Mouse (Mus musculus) olfactory bulb, adult 2 months (tissue): ENCODE measurements around the gene Vamp2. TPM values are rescaled to one million over a fixed set of nuclear protein-coding genes. Genes with fewer than 3 reads are reported as not detected.

Experiments
- H3K27ac ChIP-seq: fragments of 200-500 bp; 2 replicates; pipeline ENCODE4 v1.5.1; 2012; ENCODE audit warnings: low read depth, low read length; ENCODE audit not compliant: insufficient read depth
- H3K4me1 ChIP-seq: fragments of 200-500 bp; 2 replicates; pipeline ENCODE4 v1.6.1; 2012; ENCODE audit warnings: low read length; ENCODE audit not compliant: control insufficient read depth, insufficient read depth
- H3K4me3 ChIP-seq: fragments of 200-500 bp; 2 replicates; pipeline ENCODE4 v1.5.1; 2012; ENCODE audit warnings: mild to moderate bottlenecking, low read depth, low read length, moderate library complexity; ENCODE audit not compliant: insufficient read depth
- CTCF ChIP-seq: fragments of 200-500 bp; IDR thresholded peaks from 2 replicates; pipeline ENCODE4 v1.5.1; 2012; ENCODE audit warnings: low read depth, mild to moderate bottlenecking, low read length, moderate library complexity; ENCODE audit not compliant: insufficient read depth
- POLR2A ChIP-seq: fragments of 200-500 bp; IDR thresholded peaks from 2 replicates; pipeline ENCODE4 v1.6.1; 2012; ENCODE audit warnings: mild to moderate bottlenecking, low read depth, low read length, moderate library complexity; ENCODE audit not compliant: insufficient read depth
- WGBS: fragments of 180-500 bp; shearing (Covaris S2); methylation state at CpG from one replicate; pipeline ENCODE4 v1.1.7; 2018; 5-methylcytosine and 5-hydroxymethylcytosine counted together
- polyA plus RNA-seq: library from polyadenylated mRNA; stranded (reverse); fragments of >200 nt; gene quantifications from 2 replicates; pipeline ENCODE4 v1.2.4, GENCODE M21; 2012; ENCODE audit warnings: low replicate concordance; ENCODE audit not compliant: missing spikeins, insufficient read depth, insufficient read length

Vamp2 gene
- polyA plus RNA-seq, 1 experiment: 348 TPM

GRCm38 (mm10) chr11:69053848-69054247 lies 34.4 kb upstream of the Vamp2 start:
- no peak overlapping the region for H3K27ac ChIP-seq
- no peak overlapping the region for H3K4me3 ChIP-seq
- 82% methylated on average over 3 of the region's 3 CpGs for whole genome bisulfite sequencing
- H3K4me1 ChIP-seq: no peaks in the 10 kb centered on the region
- TF ChIP-seq POLR2A: no peak
- TF ChIP-seq CTCF: no peak

GRCm38 (mm10) chr11:69058265-69058664 lies 30.0 kb upstream of the Vamp2 start:
- TF ChIP-seq CTCF (no peak), POLR2A (no peak)
- Histone ChIP-seq H3K27ac (peak overlapping the region; percentile 88), H3K4me1 (peaks cover 11% of the 10 kb centered on the region), H3K4me3 (peak overlapping the region; percentile 86)
- WGBS: 54% methylated on average over 2 of the region's 2 CpGs

GRCm38 (mm10) chr11:69058729-69059356 lies 29.4 kb upstream of the Vamp2 start:
- peaks cover 12% of the 10 kb centered on the region for H3K4me1 ChIP-seq
- no peak for TF ChIP-seq POLR2A
- TF ChIP-seq CTCF: no peak
- 1% methylated on average over 19 of the region's 19 CpGs for WGBS
- H3K27ac ChIP-seq: peak overlapping the region; percentile 88
- H3K4me3 ChIP-seq: peak overlapping the region; percentile 86

GRCm38 (mm10) chr11:69059357-69059974 lies 28.8 kb upstream of the Vamp2 start, which contains the start of gene Borcs6:
Gene Borcs6 (plus strand): TSS chr11:69059717.
- Histone ChIP-seq H3K27ac (peak within 1 kb of the TSS; percentile 88), H3K4me1 (peaks cover 15% of the 10 kb centered on the region), H3K4me3 (peak within 1 kb of the TSS; percentile 86)
- peak; percentile 73 for TF ChIP-seq POLR2A
- 0 out of 2 replicates have a peak, but pooled peaks have one; percentile 16 for TF ChIP-seq CTCF
- WGBS: under 1% methylated on average over 64 of the region's 64 CpGs

GRCm38 (mm10) chr11:69059975-69060411 lies 28.3 kb upstream of the Vamp2 start:
- Histone ChIP-seq H3K4me1 (peaks cover 15% of the 10 kb centered on the region), H3K27ac (peak overlapping the region; percentile 82), H3K4me3 (peak overlapping the region; percentile 86)
- under 1% methylated on average over 49 of the region's 49 CpGs for WGBS
- TF ChIP-seq CTCF (no peak), POLR2A (no peak)

GRCm38 (mm10) chr11:69060448-69061254 lies 27.6 kb upstream of the Vamp2 start:
- Histone ChIP-seq H3K4me1 (peaks cover 15% of the 10 kb centered on the region), H3K27ac (peak overlapping the region; percentile 82), H3K4me3 (peak overlapping the region; percentile 86)
- TF ChIP-seq CTCF (no peak), POLR2A (no peak)
- WGBS: 3% methylated on average over 40 of the region's 40 CpGs

GRCm38 (mm10) chr11:69061255-69061912 lies 26.9 kb upstream of the Vamp2 start:
- peak overlapping the region; percentile 13; the same call in 1 of the 2 replicates for H3K27ac ChIP-seq
- no peak for TF ChIP-seq POLR2A
- TF ChIP-seq CTCF: no peak
- WGBS: 15% methylated on average over 17 of the region's 17 CpGs
- peaks cover 20% of the 10 kb centered on the region for H3K4me1 ChIP-seq
- H3K4me3 ChIP-seq: peak overlapping the region; percentile 35

GRCm38 (mm10) chr11:69062194-69062760 lies 26.0 kb upstream of the Vamp2 start:
- peak overlapping the region; percentile 52 for H3K27ac ChIP-seq
- WGBS: 2% methylated on average over 17 of the region's 17 CpGs
- no peak overlapping the region for H3K4me3 ChIP-seq
- peaks cover 22% of the 10 kb centered on the region for H3K4me1 ChIP-seq
- TF ChIP-seq CTCF (no peak), POLR2A (no peak)
